Mouse (Mus musculus) heart, embryonic 14.5 days (tissue): ENCODE data around the gene Gas2l1. TPM values are rescaled to one million over a fixed set of nuclear protein-coding genes. Genes with fewer than 3 reads are reported as not detected.

Experiments used
- ATAC-seq: fragments of 200-750 bp; cut with Nextera tagmentation; 2 replicates; pipeline ENCODE4 v1.8.0; 2017; ENCODE audit warnings: low read depth, moderate TSS enrichment; ENCODE audit not compliant: insufficient number of reproducible peaks, insufficient read depth, low FRiP score
- H3K27ac ChIP-seq, 2 experiments: fragments of 200-500 bp in 1 of 2; fragments of 300-500 bp in 1 of 2; sonication (generic) in 1 of 2; replicated peaks in 1 of 2; 2 replicates each; pipeline ENCODE4 v1.5.1; 2012 to 2014; ENCODE audit warnings: low read depth in 2 of 2, low read length in 2 of 2, control low read depth in 1 of 2, mild to moderate bottlenecking in 1 of 2, mixed read lengths in 1 of 2; ENCODE audit not compliant: control insufficient read depth in 1 of 2, insufficient read depth in 1 of 2
- H3K27me3 ChIP-seq: fragments of 300-500 bp; sonication (generic); 2 replicates; pipeline ENCODE4 v1.6.1; 2014; ENCODE audit warnings: mild to moderate bottlenecking, low read length, control low read depth; ENCODE audit not compliant: control insufficient read depth, insufficient read depth
- H3K36me3 ChIP-seq: fragments of 300-500 bp; sonication (generic); 2 replicates; pipeline ENCODE4 v1.6.1; 2014; ENCODE audit warnings: mild to moderate bottlenecking, control low read depth, low read length, mixed read lengths; ENCODE audit not compliant: control insufficient read depth, insufficient read depth
- H3K4me1 ChIP-seq, 2 experiments: fragments of 200-500 bp in 1 of 2; fragments of 300-500 bp in 1 of 2; sonication (generic) in 1 of 2; 2 replicates each; pipeline ENCODE4 v1.6.1; 2012 to 2014; ENCODE audit warnings: low read length in 2 of 2, control low read depth in 1 of 2, mixed read lengths in 1 of 2; ENCODE audit not compliant: control insufficient read depth in 2 of 2, insufficient read depth in 2 of 2
- H3K4me2 ChIP-seq: fragments of 300-500 bp; sonication (generic); 2 replicates; pipeline ENCODE4 v1.6.1; 2014; ENCODE audit warnings: mild to moderate bottlenecking, low read length
- H3K4me3 ChIP-seq, 2 experiments: fragments of 200-500 bp in 1 of 2; fragments of 300-500 bp in 1 of 2; sonication (generic) in 1 of 2; 2 replicates each; pipeline ENCODE4 v1.5.1; 2012 to 2014; ENCODE audit warnings: low read length in 2 of 2, mild to moderate bottlenecking in 2 of 2, control low read depth in 1 of 2, low read depth in 1 of 2, moderate library complexity in 1 of 2; ENCODE audit not compliant: control insufficient read depth in 1 of 2, insufficient read depth in 1 of 2
- H3K9ac ChIP-seq: fragments of 300-500 bp; sonication (generic); 2 replicates; pipeline ENCODE4 v1.6.1; 2014; ENCODE audit warnings: mild to moderate bottlenecking, low read length
- H3K9me3 ChIP-seq: fragments of 300-500 bp; sonication (generic); 2 replicates; pipeline ENCODE4 v1.6.1; 2016; ENCODE audit warnings: low read length, control low read depth; ENCODE audit not compliant: control insufficient read depth
- WGBS: fragments of 180-500 bp; shearing (Covaris S2); extraction: QIAGEN DNeasy Blood & Tissue Kit; methylation state at CpG from one replicate; pipeline ENCODE4 v1.1.7; 2014; 5-methylcytosine and 5-hydroxymethylcytosine counted together
- polyA plus RNA-seq: library from polyadenylated mRNA; unstranded; fragments of >200 nt; fragmentation: Nextera tagmentation; extraction: Ambion mirVana; gene quantifications from 2 replicates; pipeline ENCODE4 v1.2.1, GENCODE M21; 2014

The Gas2l1 gene
- polyA plus RNA-seq, 1 experiment from 2014 or later = 24.6 TPM

DNA sequence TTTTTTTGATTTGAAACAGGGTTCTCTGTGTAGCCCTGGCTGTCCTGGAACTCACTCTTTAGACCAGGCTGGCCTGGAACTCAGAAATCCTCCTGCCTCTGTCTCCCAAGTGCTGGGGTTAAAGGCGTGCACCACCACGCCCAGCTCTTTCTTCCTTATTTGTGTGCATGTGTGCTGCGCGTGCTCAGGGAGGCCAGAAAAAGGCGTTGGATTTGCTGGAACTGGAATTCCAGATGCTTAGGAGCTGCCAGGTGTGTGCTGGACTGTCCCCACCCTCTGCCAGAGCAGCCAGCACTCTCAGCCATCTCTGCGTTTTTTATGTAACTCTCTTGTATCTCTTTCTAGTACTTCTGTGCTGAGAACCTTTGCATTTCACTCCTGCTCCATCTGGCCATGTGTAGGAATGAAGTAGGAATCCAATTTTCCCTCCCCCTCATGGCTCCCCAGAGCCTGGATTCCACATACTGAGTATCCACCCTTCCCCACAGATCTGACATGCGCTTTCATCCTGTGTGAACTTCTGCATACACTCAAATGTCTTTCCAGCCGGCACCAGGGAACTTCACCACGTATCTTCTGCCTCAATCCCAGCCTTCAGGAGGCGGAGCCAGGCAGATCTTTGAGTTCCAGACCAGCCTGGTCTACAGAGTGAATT, 12.8 kb downstream of the Gas2l1 start:
- ATAC-seq = no peak
- no peak overlapping the region for H3K4me2 ChIP-seq
- H3K27ac ChIP-seq = no peak overlapping the region
- H3K9me3 ChIP-seq = no peaks in the 10 kb centered on the region
- H3K4me1 ChIP-seq = no peaks in the 10 kb centered on the region; a peak in 1 of 4 replicates
- peaks cover 14% of the 10 kb centered on the region for H3K27me3 ChIP-seq
- 67% methylated on average over 10 of the region's 10 CpGs for WGBS
- H3K36me3 ChIP-seq = no peaks in the 10 kb centered on the region
- no peak overlapping the region for H3K9ac ChIP-seq
- H3K4me3 ChIP-seq = no peak overlapping the region

- no peak for ATAC-seq
- no peak overlapping the region for H3K9ac ChIP-seq
- H3K27me3 ChIP-seq = peaks cover 7% of the 10 kb centered on the region
- no peak overlapping the region for H3K4me3 ChIP-seq
- H3K27ac ChIP-seq = no peak overlapping the region
- no peaks in the 10 kb centered on the region for H3K36me3 ChIP-seq
- no peaks in the 10 kb centered on the region; a peak in 1 of 4 replicates for H3K4me1 ChIP-seq
- 84% methylated on average over 10 of the region's 10 CpGs for WGBS
- no peak overlapping the region for H3K4me2 ChIP-seq
- no peaks in the 10 kb centered on the region for H3K9me3 ChIP-seq
Measured at GRCm38 (mm10) chr11:5051629-5052028, 13.5 kb downstream of the Gas2l1 start.

DNA sequence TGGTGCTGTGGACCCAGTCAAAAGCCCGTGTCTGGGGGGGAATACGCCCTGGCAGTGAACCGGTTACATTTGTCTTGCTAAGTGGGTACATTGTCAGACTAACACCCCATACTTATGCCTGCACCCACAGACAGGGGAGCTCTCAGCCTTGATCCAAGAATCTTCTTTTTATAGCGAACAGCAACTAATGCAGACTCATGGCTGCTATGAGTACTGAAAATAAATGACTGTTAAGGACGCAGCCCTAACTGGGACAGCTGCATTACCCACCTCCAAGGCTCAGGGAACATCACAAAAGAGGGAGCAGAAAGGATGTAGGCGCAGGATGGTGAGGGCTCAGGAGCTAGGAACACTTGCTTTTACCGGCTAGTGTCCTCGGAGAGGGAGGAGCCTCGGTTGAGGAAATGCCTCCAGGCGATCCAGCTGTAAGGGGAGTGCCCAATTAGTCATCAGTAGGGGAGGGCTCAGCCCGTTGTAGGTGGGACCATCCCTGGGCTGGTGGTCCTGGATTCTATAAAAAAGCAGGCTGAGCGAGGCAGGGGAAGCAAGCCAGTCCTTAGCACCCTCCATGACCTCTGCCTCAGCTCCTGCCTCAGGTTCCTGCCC, 18.7 kb downstream of the Gas2l1 start:
- WGBS = 42% methylated on average over 12 of the region's 12 CpGs
- Histone ChIP-seq H3K4me3 (no peak overlapping the region), H3K36me3 (peaks cover 17% of the 10 kb centered on the region), H3K27me3 (no peaks in the 10 kb centered on the region; the same call in 1 of the 2 replicates), H3K4me1 (peaks cover 2 to 4% of the 10 kb centered on the region in 2 experiments; a peak in 2 of 4 replicates), H3K9me3 (no peaks in the 10 kb centered on the region), H3K4me2 (no peak overlapping the region), H3K9ac (no peak overlapping the region), H3K27ac (no peak overlapping the region)
- ATAC-seq = no peak

DNA sequence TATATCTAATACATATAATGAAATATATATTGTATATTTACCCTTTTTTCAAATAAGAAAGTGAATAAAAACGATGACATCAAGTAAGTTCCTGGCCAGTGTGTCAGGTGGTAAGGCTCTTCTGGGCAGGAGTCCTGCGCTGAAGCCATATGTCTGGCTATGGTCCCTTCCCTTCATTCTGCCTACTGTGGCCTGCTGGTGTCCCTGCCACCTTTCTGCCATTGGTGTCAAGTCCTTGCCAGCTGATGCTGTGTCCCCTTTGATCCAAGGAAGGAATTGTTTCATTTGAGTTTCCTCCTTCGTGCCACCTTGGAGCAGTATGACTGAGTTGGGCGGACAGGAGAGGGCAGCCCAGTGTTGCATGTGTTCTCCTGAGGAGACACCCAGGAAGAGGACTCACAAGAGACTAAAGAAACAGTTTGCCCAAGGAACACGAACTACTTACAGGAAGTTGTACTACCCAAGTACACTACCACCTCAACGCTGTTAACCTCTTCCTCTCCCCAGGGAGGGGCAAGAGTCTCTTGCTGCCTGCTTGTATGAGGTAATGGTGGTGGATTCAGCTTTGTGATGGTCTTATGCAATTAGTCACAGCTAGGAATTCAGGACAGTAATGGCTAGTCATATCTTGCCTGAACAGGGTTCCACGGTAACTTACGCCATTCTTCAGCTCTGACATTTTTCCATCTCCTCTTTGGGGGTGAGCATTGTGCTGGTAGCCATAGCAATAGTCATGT, 22.3 kb downstream of the Gas2l1 start:
- H3K27me3 ChIP-seq = no peaks in the 10 kb centered on the region
- no peak overlapping the region for H3K27ac ChIP-seq
- H3K36me3 ChIP-seq = peaks cover 49% of the 10 kb centered on the region
- 87% methylated on average over 8 of the region's 8 CpGs for WGBS
- no peaks in the 10 kb centered on the region for H3K9me3 ChIP-seq
- no peak overlapping the region for H3K4me3 ChIP-seq
- no peak overlapping the region for H3K4me2 ChIP-seq
- no peak overlapping the region for H3K9ac ChIP-seq
- no peak for ATAC-seq
- peaks cover 5 to 11% of the 10 kb centered on the region in 2 experiments; a peak in 2 of 4 replicates for H3K4me1 ChIP-seq

GRCm38 (mm10) chr11:5041144-5041780, 23.9 kb downstream of the Gas2l1 start:
- Histone ChIP-seq H3K27me3 (no peaks in the 10 kb centered on the region), H3K4me1 (peaks cover 7 to 11% of the 10 kb centered on the region in 2 experiments; a peak in 2 of 4 replicates), H3K4me2 (no peak overlapping the region), H3K36me3 (peaks cover 63% of the 10 kb centered on the region), H3K4me3 (no peak overlapping the region), H3K27ac (no peak overlapping the region), H3K9ac (no peak overlapping the region), H3K9me3 (no peaks in the 10 kb centered on the region)
- ATAC-seq = no peak
- 44% methylated on average over 18 of the region's 18 CpGs for WGBS

DNA sequence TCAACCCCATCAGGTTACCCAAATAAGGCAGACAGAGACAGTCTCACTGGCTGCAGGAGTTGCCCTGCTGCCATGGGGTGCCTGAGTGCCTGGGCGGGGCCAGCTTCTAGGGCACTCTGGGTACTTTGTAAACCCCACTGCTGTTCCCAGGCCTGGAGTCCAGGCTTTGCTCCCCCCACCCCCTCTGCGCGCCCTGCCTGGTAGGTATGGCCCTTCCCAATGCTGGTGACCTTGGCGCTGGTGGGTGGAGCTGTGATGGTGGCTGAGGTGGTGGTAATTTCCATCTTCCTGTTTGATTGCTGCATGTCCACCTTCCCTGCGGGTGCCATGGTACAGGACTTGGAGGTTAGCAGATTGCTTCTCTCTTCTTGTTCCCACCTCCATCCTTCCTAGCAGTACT, 24.5 kb downstream of the Gas2l1 start:
- no peak overlapping the region for H3K4me3 ChIP-seq
- no peak overlapping the region for H3K27ac ChIP-seq
- WGBS = 88% methylated on average over 5 of the region's 5 CpGs
- peaks cover 7 to 11% of the 10 kb centered on the region in 2 experiments; a peak in 2 of 4 replicates for H3K4me1 ChIP-seq
- no peak overlapping the region for H3K9ac ChIP-seq
- no peaks in the 10 kb centered on the region for H3K27me3 ChIP-seq
- no peak overlapping the region for H3K4me2 ChIP-seq
- no peak for ATAC-seq
- peaks cover 69% of the 10 kb centered on the region for H3K36me3 ChIP-seq
- no peaks in the 10 kb centered on the region for H3K9me3 ChIP-seq

DNA sequence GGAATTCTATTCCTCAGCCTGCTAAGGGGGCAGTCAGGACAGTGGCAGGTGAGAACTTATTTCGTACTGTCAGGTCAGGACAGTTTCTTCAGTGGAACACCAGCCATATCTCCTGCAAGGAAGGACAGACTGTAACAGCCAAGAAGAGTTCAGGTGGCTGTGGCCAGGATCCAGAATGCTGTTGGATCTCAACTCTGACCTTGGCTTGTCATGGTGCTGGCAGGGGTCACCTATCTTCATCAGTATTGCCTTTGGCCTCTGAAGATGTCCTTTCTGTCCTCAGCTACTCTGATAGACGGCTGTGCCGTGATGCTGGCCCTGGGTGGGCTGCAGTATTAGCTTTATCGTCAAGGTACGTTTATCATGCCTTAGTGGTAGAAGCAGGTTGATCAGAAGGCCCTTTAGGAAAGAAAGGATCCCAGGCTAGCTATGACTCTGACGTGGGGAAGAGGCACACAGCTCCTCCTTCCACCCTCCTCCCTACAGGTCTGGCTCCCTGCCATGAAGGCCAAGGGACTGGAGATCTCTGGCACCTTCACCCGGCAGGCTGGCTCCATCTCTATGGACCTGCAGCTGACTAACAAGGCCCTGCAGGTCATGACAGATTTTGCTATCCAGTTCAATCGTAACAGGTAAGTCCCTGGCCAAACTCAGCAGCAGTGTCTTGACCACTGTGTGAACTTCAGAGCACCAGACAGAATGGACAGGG, 27.8 kb downstream of the Gas2l1 start:
- H3K4me1 ChIP-seq = peaks cover 9 to 18% of the 10 kb centered on the region in 2 experiments; a peak in 2 of 4 replicates
- ATAC-seq = no peak
- peaks cover 92% of the 10 kb centered on the region for H3K36me3 ChIP-seq
- H3K4me2 ChIP-seq = no peak overlapping the region
- H3K9me3 ChIP-seq = no peaks in the 10 kb centered on the region
- H3K9ac ChIP-seq = no peak overlapping the region
- no peak overlapping the region for H3K4me3 ChIP-seq
- H3K27ac ChIP-seq = no peak overlapping the region
- 71% methylated on average over 8 of the region's 8 CpGs for WGBS
- no peaks in the 10 kb centered on the region for H3K27me3 ChIP-seq
